Mouse (Mus musculus) lung, adult 2 months (tissue): ENCODE data around the gene Pabpn1l.

Experiments
- CTCF ChIP-seq: fragments of 200-500 bp; IDR thresholded peaks from 2 replicates; pipeline ENCODE4 v1.5.1; 2011; ENCODE audit warnings: mild to moderate bottlenecking, low read length, control low read depth; ENCODE audit not compliant: insufficient read depth
- POLR2A ChIP-seq: fragments of 200-500 bp; IDR thresholded peaks from 2 replicates; pipeline ENCODE4 v1.6.1; 2011; ENCODE audit warnings: low read depth, mild to moderate bottlenecking, control low read depth, low read length, borderline replicate concordance; ENCODE audit errors: extremely low read depth

DNA sequence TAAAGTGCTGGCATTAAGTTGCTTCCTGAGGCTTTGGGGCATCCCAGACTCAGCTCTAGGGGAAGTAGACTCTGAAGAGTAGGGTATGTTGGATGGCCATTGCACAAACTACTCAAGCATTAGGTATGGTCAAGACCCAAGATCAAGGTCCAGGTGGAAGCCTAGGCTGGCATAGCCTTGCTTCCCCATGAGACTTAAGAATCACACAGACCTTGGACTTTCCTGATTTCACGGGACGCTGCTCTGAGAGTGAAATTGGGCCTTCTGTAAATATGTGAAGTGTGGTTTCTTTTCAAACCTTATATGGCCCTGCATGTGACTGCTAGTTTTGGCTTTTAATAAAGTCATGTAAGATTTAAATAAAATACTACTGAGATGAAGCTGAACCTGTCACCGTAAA, 49.8 kb downstream of the Pabpn1l start:
- TF ChIP-seq CTCF (no peak), POLR2A (no peak)
